Mouse (Mus musculus): ENCODE data around the gene Lrp6.

- TF ChIP-seq CTCF (IDR thresholded peaks at IDR 0.05; ENCODE audit: insufficient read depth, low read length) (no peak), POLR2A (IDR thresholded peaks at IDR 0.05; ENCODE audit: borderline replicate concordance, extremely low read depth, low read depth, low read length) (no peak)
These were observed 26.6 kb downstream of the Lrp6 start for GRCm38 (mm10) chr6:134540161-134540560.

Measured in lung, adult 2 months (tissue).